Comparison of ENCODE assay signal across 11 mouse cellular contexts in the genomic region with DNA sequence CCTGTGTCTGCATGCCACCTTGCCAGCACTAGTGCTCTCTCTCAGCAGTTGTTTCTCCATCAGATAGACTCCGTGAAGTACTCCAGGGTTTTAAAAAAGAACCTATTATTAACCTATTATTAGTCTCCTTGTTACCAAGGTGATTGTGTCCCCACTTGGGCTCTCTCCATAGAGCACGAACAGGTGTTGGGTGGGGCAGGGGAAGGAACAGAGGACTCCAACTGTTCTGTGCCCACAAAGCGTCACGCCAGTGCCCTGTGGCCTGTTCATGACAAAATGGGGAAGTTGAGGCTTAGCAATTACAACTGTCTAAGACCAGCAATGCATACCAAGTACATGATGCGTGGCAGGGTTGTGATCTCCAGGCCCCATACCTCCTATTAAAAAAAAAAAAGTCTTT. TPM values are rescaled to one million over a fixed set of nuclear protein-coding genes. Genes with fewer than 3 reads are reported as not detected.
A peak's percentile ranks its signal among the peaks of the same experiment; 100 is the strongest.
DNase-seq lines count a peak whose midpoint lies in the region; ATAC-seq and TF ChIP-seq lines count a peak whose summit lies in the region.
"Had no signal": no experiment of that assay in that cellular context is flagged by ENCODE, and none has a peak within 500 bp of the region (broad histone marks: within the 10 kb centered on the region; RNA-seq: fewer than 3 reads in every experiment).

No protein-coding gene starts in this region.

- H3K9me3 ChIP-seq in lung, postnatal 0 days (ENCODE audit: low read length) = no peaks in the 10 kb centered on the region
- H3K9me3 ChIP-seq in liver, postnatal 0 days (ENCODE audit: low read length) = no peaks in the 10 kb centered on the region
- H3K9me3 ChIP-seq: limb, embryonic 15.5 days; midbrain, embryonic 13.5 days had no signal

- peaks cover 28% of the 10 kb centered on the region for H3K4me1 ChIP-seq in lung, postnatal 0 days (ENCODE audit: insufficient read depth, low read depth, low read length)
- H3K4me1 ChIP-seq in liver, postnatal 0 days (ENCODE audit: insufficient read depth) = peaks cover 48% of the 10 kb centered on the region

- H3K27ac ChIP-seq in lung, postnatal 0 days (ENCODE audit: low read length) = no peak overlapping the region
- H3K27ac ChIP-seq in liver, postnatal 0 days (ENCODE audit: low read depth) = peak overlapping the region; percentile 84
- H3K27ac ChIP-seq: limb, embryonic 15.5 days; midbrain, embryonic 13.5 days had no signal

- no peak overlapping the region for H3K9ac ChIP-seq in lung, postnatal 0 days (replicated peaks; ENCODE audit: low read depth)
- H3K9ac ChIP-seq in liver, postnatal 0 days (replicated peaks) = no peak overlapping the region
- H3K9ac ChIP-seq: limb, embryonic 15.5 days; midbrain, embryonic 13.5 days had no signal

- no peak for DNase-seq in lung, postnatal 0 days (ENCODE audit: low spot score)
- no peak for DNase-seq in lung, adult 18-20 months
- DNase-seq in T-cell, adult 2 months (ENCODE audit: low spot score) = peak; percentile 13
- peak; percentile 62 for DNase-seq in liver, postnatal 0 days
- DNase-seq in splenic B cell, adult 2 months (ENCODE audit: low read depth, low spot score) = peak; percentile 89
- DNase-seq in layer of hippocampus, postnatal 10 days (ENCODE audit: low spot score in 2 of 2) = no peak
- DNase-seq: kidney, postnatal 14 days; right cerebral cortex, postnatal 25 days had no signal

- 70% methylated on average over 5 of the region's 5 CpGs for WGBS in lung, postnatal 0 days
- WGBS in liver, postnatal 0 days (ENCODE audit: insufficient replicate concordance) = 36% methylated on average over 5 of the region's 5 CpGs

- H3K4me2 ChIP-seq in lung, postnatal 0 days (replicated peaks; ENCODE audit: low read depth, low read length) = no peak overlapping the region
- H3K4me2 ChIP-seq in liver, postnatal 0 days (ENCODE audit: low read depth, low read length) = peak overlapping the region; percentile 60
- H3K4me2 ChIP-seq: limb, embryonic 15.5 days; midbrain, embryonic 13.5 days had no signal

- TF ChIP-seq CTCF in lung, postnatal 0 days (IDR thresholded peaks at IDR 0.05) = no peak
- TF ChIP-seq CTCF in liver, postnatal 0 days (IDR thresholded peaks at IDR 0.05; ENCODE audit: low read depth) = no peak

- no peak for TF ChIP-seq EP300 in lung, postnatal 0 days (IDR thresholded peaks at IDR 0.05)
- TF ChIP-seq EP300 in liver, postnatal 0 days (IDR thresholded peaks at IDR 0.05; ENCODE audit: low read depth) = peak; percentile 73

- ATAC-seq in lung, postnatal 0 days = 0 out of 2 replicates have a peak, but pooled peaks have one; percentile 8
- ATAC-seq in liver, postnatal 0 days = peak; percentile 49
- ATAC-seq in activated CD4-positive, CD25-positive, alpha-beta regulatory T cell, adult 4 months = no peak
- ATAC-seq: midbrain, embryonic 13.5 days had no signal

- no peak overlapping the region for H3K4me3 ChIP-seq in lung, postnatal 0 days (ENCODE audit: low read depth, low read length)
- no peak overlapping the region for H3K4me3 ChIP-seq in liver, postnatal 0 days (ENCODE audit: low read depth, low read length)
- H3K4me3 ChIP-seq: limb, embryonic 15.5 days; midbrain, embryonic 13.5 days had no signal

- no peaks in the 10 kb centered on the region for H3K27me3 ChIP-seq in lung, postnatal 0 days (replicated peaks; ENCODE audit: insufficient read depth, low read length)
- H3K27me3 ChIP-seq in liver, postnatal 0 days (ENCODE audit: insufficient read depth, low read length) = no peaks in the 10 kb centered on the region
- no peaks in the 10 kb centered on the region for H3K27me3 ChIP-seq in splenic B cell, adult 2 months (ENCODE audit: control insufficient read depth, insufficient read depth, low read length, poor library complexity, severe bottlenecking)
- H3K27me3 ChIP-seq: limb, embryonic 15.5 days; midbrain, embryonic 13.5 days had no signal

- no peaks in the 10 kb centered on the region for H3K36me3 ChIP-seq in lung, postnatal 0 days (ENCODE audit: insufficient read depth, low read length)
- H3K36me3 ChIP-seq in liver, postnatal 0 days (replicated peaks; ENCODE audit: insufficient read depth, low read length) = no peaks in the 10 kb centered on the region
- no peaks in the 10 kb centered on the region for H3K36me3 ChIP-seq in splenic B cell, adult 2 months (ENCODE audit: control insufficient read depth, insufficient read depth, low read length, poor library complexity, severe bottlenecking)
- H3K36me3 ChIP-seq: limb, embryonic 15.5 days; midbrain, embryonic 13.5 days had no signal

RNA-seq across cellular contexts. Expression of gene Tbc1d7, which starts 38.3 kb away (rescaled TPM):
- polyA plus RNA-seq in lung, postnatal 0 days (2015; fragmentation: Nextera tagmentation; extraction: Ambion mirVana) = 25.4 and 27.5 TPM in 2 replicates
- polyA plus RNA-seq in liver, postnatal 0 days (2015; fragmentation: Nextera tagmentation; extraction: Ambion mirVana) = 11.7 and 12.9 TPM in 2 replicates
- 10 to 100 TPM; 14.1 to 14.3 TPM for polyA plus RNA-seq in activated CD4-positive, CD25-positive, alpha-beta regulatory T cell, adult 4 months (2017; shearing (Covaris generic))
- 10 to 100 TPM; 38.6 to 40.0 TPM for total RNA-seq in layer of hippocampus, postnatal 10 days (2021)

Comparison
In these comparisons a context has a peak if more than half of its experiments do, and no peak if none do; other contexts are left out.
1. DNase-seq: peak in T-cell, adult 2 months (single experiment), liver, postnatal 0 days (single experiment) and splenic B cell, adult 2 months (single experiment); none in lung, postnatal 0 days (single experiment), lung, adult 18-20 months (0 of 2) and layer of hippocampus, postnatal 10 days (0 of 2).